Mouse (Mus musculus): ENCODE results near the gene Cdc42. TPM values are rescaled to one million over a fixed set of nuclear protein-coding genes. Genes with fewer than 3 reads are reported as not detected.

The Cdc42 gene
- polyA plus RNA-seq, 1 experiment = 240 TPM

DNA sequence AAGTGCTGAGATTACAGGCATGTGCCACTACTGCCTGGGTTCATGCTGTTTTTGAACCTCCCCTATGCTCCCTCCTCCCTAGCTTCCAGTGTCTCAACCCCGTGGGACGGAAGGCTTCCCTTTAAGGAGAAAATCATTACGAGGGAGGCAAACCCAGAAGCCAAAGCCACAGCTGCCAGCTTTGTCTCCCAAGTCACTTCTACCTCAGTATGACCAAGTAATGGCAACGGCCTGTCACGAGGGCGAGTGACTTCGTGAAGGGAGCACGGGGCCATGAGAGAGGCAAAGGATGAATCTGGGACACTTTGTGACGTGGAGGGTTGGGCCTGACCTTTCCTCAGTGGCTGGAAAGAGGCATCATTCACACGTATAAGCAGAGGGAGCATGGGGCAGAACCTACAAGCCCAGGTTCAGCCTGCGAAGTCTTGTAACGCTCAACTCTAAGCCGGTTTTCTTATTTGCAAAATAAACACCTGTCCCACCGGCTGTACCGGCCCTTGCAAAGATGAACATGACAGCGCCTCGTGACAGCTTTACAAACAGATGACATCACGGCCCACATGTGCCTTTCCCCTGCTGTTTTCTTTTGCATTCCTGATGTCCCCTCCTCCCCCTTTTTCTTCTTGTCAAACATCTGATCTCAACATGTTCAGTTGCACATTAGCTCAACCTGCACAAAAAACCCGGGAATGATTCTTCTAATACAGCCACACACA lies 50.4 kb downstream of the Cdc42 start:
- Histone ChIP-seq H3K36me3 (ENCODE audit: control insufficient read depth, insufficient read depth) (peaks cover 9% of the 10 kb centered on the region), H3K79me2 (ENCODE audit: control insufficient read depth, insufficient read depth) (no peaks in the 10 kb centered on the region)
- TF ChIP-seq CTCF (IDR thresholded peaks at IDR 0.05; ENCODE audit: control insufficient read depth, insufficient read depth, insufficient read length) (no peak), MAX (IDR thresholded peaks at IDR 0.05) (no peak), USF1 (IDR thresholded peaks at IDR 0.05; ENCODE audit: low read depth) (no peak), MYOG (IDR thresholded peaks at IDR 0.05; ENCODE audit: control insufficient read depth, extremely low read depth, insufficient read length) (no peak), CEBPB (IDR thresholded peaks at IDR 0.05; ENCODE audit: low read depth) (no peak), FOSL1 (IDR thresholded peaks at IDR 0.05; ENCODE audit: insufficient read depth, low read length, poor library complexity, severe bottlenecking) (no peak)

DNA sequence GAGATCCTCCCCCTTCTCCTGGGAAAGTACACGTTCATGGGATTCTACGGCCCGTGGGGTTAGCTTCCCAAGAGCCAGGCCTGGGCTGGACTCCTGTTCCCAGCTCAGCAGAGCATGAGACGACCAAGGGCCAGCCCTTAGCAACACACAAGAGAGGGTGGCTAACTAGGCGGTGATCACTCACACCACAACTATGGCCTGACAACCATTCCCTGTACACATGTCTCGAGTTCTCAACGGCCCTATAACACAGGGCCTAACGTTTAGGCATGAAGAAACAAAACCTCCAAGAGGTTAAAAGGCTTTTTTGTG lies 51.0 kb downstream of the Cdc42 start:
- H3K27me3 ChIP-seq (ENCODE audit: control insufficient read depth, insufficient read depth, insufficient read length) = no peaks in the 10 kb centered on the region
- no peaks in the 10 kb centered on the region for H3K79me3 ChIP-seq (ENCODE audit: low read depth)
- H3K79me2 ChIP-seq (ENCODE audit: control insufficient read depth, insufficient read depth) = no peaks in the 10 kb centered on the region
- no peak overlapping the region for H3ac ChIP-seq (ENCODE audit: control insufficient read depth, insufficient read length, low read depth)
- H3K36me3 ChIP-seq (ENCODE audit: control insufficient read depth, insufficient read depth) = peaks cover 7% of the 10 kb centered on the region
- TF ChIP-seq USF1 (IDR thresholded peaks at IDR 0.05; ENCODE audit: low read depth) = no peak
- TF ChIP-seq CTCF (IDR thresholded peaks at IDR 0.05; ENCODE audit: control insufficient read depth, insufficient read depth, insufficient read length) = no peak
- TF ChIP-seq MYOG (IDR thresholded peaks at IDR 0.05; ENCODE audit: control insufficient read depth, extremely low read depth, insufficient read length) = no peak
- TF ChIP-seq CEBPB (IDR thresholded peaks at IDR 0.05; ENCODE audit: low read depth) = no peak
- H3K4me3 ChIP-seq (ENCODE audit: insufficient read depth, poor library complexity, severe bottlenecking) = no peak overlapping the region

More for the DNA sequence above, 50.4 kb downstream of the Cdc42 start:
- Histone ChIP-seq H3ac (ENCODE audit: control insufficient read depth, insufficient read length, low read depth) (no peak overlapping the region), H3K4me3 (ENCODE audit: insufficient read depth, poor library complexity, severe bottlenecking) (no peak overlapping the region), H3K79me3 (ENCODE audit: low read depth) (no peaks in the 10 kb centered on the region), H3K27me3 (ENCODE audit: control insufficient read depth, insufficient read depth, insufficient read length) (no peaks in the 10 kb centered on the region)

- Histone ChIP-seq H3ac (ENCODE audit: control insufficient read depth, insufficient read length, low read depth) (no peak overlapping the region), H3K27me3 (ENCODE audit: control insufficient read depth, insufficient read depth, insufficient read length) (no peaks in the 10 kb centered on the region), H3K79me3 (ENCODE audit: low read depth) (no peaks in the 10 kb centered on the region), H3K79me2 (ENCODE audit: control insufficient read depth, insufficient read depth) (no peaks in the 10 kb centered on the region), H3K36me3 (ENCODE audit: control insufficient read depth, insufficient read depth) (peaks cover 7% of the 10 kb centered on the region), H3K4me3 (ENCODE audit: insufficient read depth, poor library complexity, severe bottlenecking) (no peak overlapping the region)
- TF ChIP-seq MYOG (IDR thresholded peaks at IDR 0.05; ENCODE audit: control insufficient read depth, extremely low read depth, insufficient read length) (no peak), CTCF (IDR thresholded peaks at IDR 0.05; ENCODE audit: control insufficient read depth, insufficient read depth, insufficient read length) (no peak), CEBPB (IDR thresholded peaks at IDR 0.05; ENCODE audit: low read depth) (no peak), USF1 (IDR thresholded peaks at IDR 0.05; ENCODE audit: low read depth) (no peak), FOSL1 (IDR thresholded peaks at IDR 0.05; ENCODE audit: insufficient read depth, low read length, poor library complexity, severe bottlenecking) (no peak), MAX (IDR thresholded peaks at IDR 0.05) (no peak), MYOD1 (IDR thresholded peaks at IDR 0.05; ENCODE audit: control insufficient read depth, insufficient read length, low read depth) (no peak)
Observed at GRCm38 (mm10) chr4:137305831-137306576, 51.5 kb downstream of the Cdc42 start.

GRCm38 (mm10) chr4:137305066-137305465 lies 52.5 kb downstream of the Cdc42 start:
- H3K36me3 ChIP-seq (ENCODE audit: control insufficient read depth, insufficient read depth) = peaks cover 7% of the 10 kb centered on the region
- no peaks in the 10 kb centered on the region for H3K79me3 ChIP-seq (ENCODE audit: low read depth)
- H3ac ChIP-seq (ENCODE audit: control insufficient read depth, insufficient read length, low read depth) = no peak overlapping the region
- TF ChIP-seq MAX (IDR thresholded peaks at IDR 0.05) (no peak), MYOD1 (IDR thresholded peaks at IDR 0.05; ENCODE audit: control insufficient read depth, insufficient read length, low read depth) (no peak), MYOG (IDR thresholded peaks at IDR 0.05; ENCODE audit: control insufficient read depth, extremely low read depth, insufficient read length) (no peak), CTCF (IDR thresholded peaks at IDR 0.05; ENCODE audit: control insufficient read depth, insufficient read depth, insufficient read length) (no peak), FOSL1 (IDR thresholded peaks at IDR 0.05; ENCODE audit: insufficient read depth, low read length, poor library complexity, severe bottlenecking) (no peak), USF1 (IDR thresholded peaks at IDR 0.05; ENCODE audit: low read depth) (no peak), CEBPB (IDR thresholded peaks at IDR 0.05; ENCODE audit: low read depth) (no peak)
- no peak overlapping the region for H3K4me3 ChIP-seq (ENCODE audit: insufficient read depth, poor library complexity, severe bottlenecking)
- no peaks in the 10 kb centered on the region for H3K79me2 ChIP-seq (ENCODE audit: control insufficient read depth, insufficient read depth)
- H3K27me3 ChIP-seq (ENCODE audit: control insufficient read depth, insufficient read depth, insufficient read length) = no peaks in the 10 kb centered on the region

DNA sequence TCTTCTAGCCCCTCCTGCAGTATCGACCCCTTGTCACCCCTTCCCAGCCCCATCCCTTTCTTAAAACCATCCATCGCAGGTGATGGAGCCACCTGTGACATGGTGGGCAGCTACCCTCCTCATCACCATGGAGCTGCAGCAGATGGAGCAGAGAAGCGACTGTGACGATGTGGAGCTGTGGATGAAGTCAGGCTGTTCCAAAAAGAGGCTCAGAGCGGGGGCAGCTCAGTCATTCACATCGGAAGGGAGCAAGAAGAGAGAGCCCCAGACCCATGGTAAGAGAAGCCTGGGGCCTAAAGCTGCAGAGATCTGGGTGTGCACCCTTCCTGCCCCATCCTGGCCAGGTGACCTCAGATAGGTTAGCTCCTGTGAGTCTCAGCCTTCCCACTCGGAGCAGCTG lies 53.4 kb downstream of the Cdc42 start:
- peaks cover 7% of the 10 kb centered on the region for H3K36me3 ChIP-seq (ENCODE audit: control insufficient read depth, insufficient read depth)
- TF ChIP-seq USF1 (IDR thresholded peaks at IDR 0.05; ENCODE audit: low read depth) = no peak
- TF ChIP-seq FOSL1 (IDR thresholded peaks at IDR 0.05; ENCODE audit: insufficient read depth, low read length, poor library complexity, severe bottlenecking) = no peak
- no peak for TF ChIP-seq CTCF (IDR thresholded peaks at IDR 0.05; ENCODE audit: control insufficient read depth, insufficient read depth, insufficient read length)
- H3K79me2 ChIP-seq (ENCODE audit: control insufficient read depth, insufficient read depth) = no peaks in the 10 kb centered on the region
- H3K4me3 ChIP-seq (ENCODE audit: insufficient read depth, poor library complexity, severe bottlenecking) = no peak overlapping the region
- no peaks in the 10 kb centered on the region for H3K27me3 ChIP-seq (ENCODE audit: control insufficient read depth, insufficient read depth, insufficient read length)
- H3ac ChIP-seq (ENCODE audit: control insufficient read depth, insufficient read length, low read depth) = no peak overlapping the region
- H3K79me3 ChIP-seq (ENCODE audit: low read depth) = no peaks in the 10 kb centered on the region

GRCm38 (mm10) chr4:137301635-137302034 lies 55.9 kb downstream of the Cdc42 start:
- no peak overlapping the region for H3ac ChIP-seq (ENCODE audit: control insufficient read depth, insufficient read length, low read depth)
- TF ChIP-seq CEBPB (IDR thresholded peaks at IDR 0.05; ENCODE audit: low read depth) = no peak
- no peak for TF ChIP-seq MAX (IDR thresholded peaks at IDR 0.05)
- no peak for TF ChIP-seq MYOD1 (IDR thresholded peaks at IDR 0.05; ENCODE audit: control insufficient read depth, insufficient read length, low read depth)
- TF ChIP-seq MYOG (IDR thresholded peaks at IDR 0.05; ENCODE audit: control insufficient read depth, extremely low read depth, insufficient read length) = no peak
- TF ChIP-seq CTCF (IDR thresholded peaks at IDR 0.05; ENCODE audit: control insufficient read depth, insufficient read depth, insufficient read length) = no peak
- no peak for TF ChIP-seq USF1 (IDR thresholded peaks at IDR 0.05; ENCODE audit: low read depth)
- no peak for TF ChIP-seq FOSL1 (IDR thresholded peaks at IDR 0.05; ENCODE audit: insufficient read depth, low read length, poor library complexity, severe bottlenecking)
- H3K27me3 ChIP-seq (ENCODE audit: control insufficient read depth, insufficient read depth, insufficient read length) = no peaks in the 10 kb centered on the region
- H3K79me3 ChIP-seq (ENCODE audit: low read depth) = no peaks in the 10 kb centered on the region
- H3K79me2 ChIP-seq (ENCODE audit: control insufficient read depth, insufficient read depth) = no peaks in the 10 kb centered on the region
- H3K4me3 ChIP-seq (ENCODE audit: insufficient read depth, poor library complexity, severe bottlenecking) = no peak overlapping the region
- no peaks in the 10 kb centered on the region for H3K36me3 ChIP-seq (ENCODE audit: control insufficient read depth, insufficient read depth)

Measured in C2C12 (cell line).